Mouse (Mus musculus) ES-E14 (cell line): ENCODE results near the gene Plek2. TPM values are rescaled to one million over a fixed set of nuclear protein-coding genes. Genes with fewer than 3 reads are reported as not detected.

Experiments used
- DNase-seq: peaks from one replicate; pipeline ENCODE4 v3.0.0-alpha.2; 2013; ENCODE audit warnings: low read depth, low spot score
- H3K27ac ChIP-seq: 2 replicates; pipeline ENCODE4 v1.5.1; 2012; ENCODE audit warnings: low read depth, mild to moderate bottlenecking, low read length, moderate library complexity, mixed read lengths; ENCODE audit not compliant: poor library complexity, insufficient read depth, severe bottlenecking
- H3K36me3 ChIP-seq: 2 replicates; pipeline ENCODE4 v1.6.1; 2012; ENCODE audit warnings: mild to moderate bottlenecking, low read length, moderate library complexity, mixed read lengths; ENCODE audit not compliant: control insufficient read depth, poor library complexity, insufficient read depth, severe bottlenecking
- H3K4me1 ChIP-seq, 2 experiments: fragments of 150-350 bp in 1 of 2; sonication (generic) in 1 of 2; 2 replicates each; pipeline ENCODE4 v1.6.1; 2012; ENCODE audit warnings: low read length in 2 of 2, mild to moderate bottlenecking in 1 of 2, mixed read lengths in 1 of 2; ENCODE audit not compliant: control insufficient read depth in 2 of 2, insufficient read depth in 2 of 2, poor library complexity in 1 of 2
- H3K4me3 ChIP-seq, 2 experiments: fragments of 150-350 bp in 1 of 2; sonication (generic) in 1 of 2; 2 replicates each; pipeline ENCODE4 v1.5.1; 2012; ENCODE audit warnings: low read length in 2 of 2, low read depth in 1 of 2, mild to moderate bottlenecking in 1 of 2, mixed read lengths in 1 of 2; ENCODE audit not compliant: insufficient read depth in 1 of 2, poor library complexity in 1 of 2, severe bottlenecking in 1 of 2
- H3K9ac ChIP-seq: 2 replicates; pipeline ENCODE4 v1.6.1; 2012; ENCODE audit warnings: low read depth, mild to moderate bottlenecking, low read length, mixed read lengths; ENCODE audit not compliant: poor library complexity, insufficient read depth, severe bottlenecking
- H3K9me3 ChIP-seq: fragments of 150-350 bp; sonication (generic); 2 replicates; pipeline ENCODE4 v1.6.1; 2012; ENCODE audit warnings: low read depth, mild to moderate bottlenecking, low read length; ENCODE audit not compliant: control insufficient read depth, insufficient read depth
- CHD2 ChIP-seq: IDR thresholded peaks from 2 replicates; pipeline ENCODE4 v1.6.1; 2014; ENCODE audit warnings: mild to moderate bottlenecking, low read depth, low read length, inconsistent platforms
- HCFC1 ChIP-seq: IDR thresholded peaks from 2 replicates; pipeline ENCODE4 v1.6.1; 2012; ENCODE audit warnings: low read length, inconsistent platforms, borderline replicate concordance; ENCODE audit not compliant: insufficient read depth
- MAFK ChIP-seq: IDR thresholded peaks from 2 replicates; pipeline ENCODE4 v1.6.1; 2014; ENCODE audit warnings: mild to moderate bottlenecking, low read depth, low read length, inconsistent platforms; ENCODE audit not compliant: insufficient read depth
- ZC3H11A ChIP-seq: IDR thresholded peaks from 2 replicates; pipeline ENCODE4 v1.6.1; 2012; ENCODE audit warnings: low read depth, mild to moderate bottlenecking, inconsistent platforms, low read length, borderline replicate concordance
- ZNF384 ChIP-seq: IDR thresholded peaks from 2 replicates; pipeline ENCODE4 v1.6.1; 2012; ENCODE audit warnings: low read depth, low read length, inconsistent platforms
- in situ Hi-C, 2 experiments: fragments of 600-800 bp; cut with MboI; formaldehyde crosslinking; loops; one replicate each; pipeline ENCODE4 v1.15.1; 2025; ENCODE audit warnings: low sequenced_read_pairs in 2 of 2, inconsistent platforms in 1 of 2; ENCODE audit not compliant: unreplicated experiment in 2 of 2
- total RNA-seq: library from RNA; depleted of rRNA; stranded (reverse); fragments of 300-350 nt; gene quantifications from 2 replicates; pipeline ENCODE4 v1.2.3, GENCODE M21; 2012; rRNA removed

Plek2 gene
- total RNA-seq, 1 experiment, result 0.98 TPM

DNA sequence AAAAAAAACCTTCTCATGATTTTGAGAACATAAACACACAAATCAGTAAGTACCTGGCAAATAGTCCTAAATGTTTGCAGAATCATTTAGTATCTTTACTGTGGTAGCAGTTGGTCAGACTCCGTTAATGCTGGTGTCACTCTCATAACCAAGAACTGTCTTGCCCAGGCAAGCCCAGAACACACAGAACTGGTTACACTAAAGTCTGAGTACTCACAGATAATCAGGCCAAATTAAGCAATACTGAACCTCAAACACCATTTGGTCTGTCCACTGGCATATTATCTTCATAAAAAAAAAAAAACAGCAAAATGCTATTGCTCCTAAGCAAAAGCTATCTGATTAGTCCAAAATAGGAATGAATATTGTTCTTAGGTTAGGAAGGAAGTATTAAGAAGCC, 64.3 kb downstream of the Plek2 start:
- Histone ChIP-seq H3K27ac (no peak overlapping the region), H3K9me3 (no peaks in the 10 kb centered on the region; the same call in 1 of the 2 replicates), H3K4me3 (no peak overlapping the region), H3K9ac (no peak overlapping the region), H3K4me1 (no peaks in the 10 kb centered on the region), H3K36me3 (peaks cover 14% of the 10 kb centered on the region)
- in situ Hi-C loops, result no loop called here
- DNase-seq, result no peak
- no peak for TF ChIP-seq ZC3H11A
- TF ChIP-seq HCFC1, result no peak
- no peak for TF ChIP-seq ZNF384
- TF ChIP-seq CHD2, result no peak
- TF ChIP-seq MAFK, result no peak

DNA sequence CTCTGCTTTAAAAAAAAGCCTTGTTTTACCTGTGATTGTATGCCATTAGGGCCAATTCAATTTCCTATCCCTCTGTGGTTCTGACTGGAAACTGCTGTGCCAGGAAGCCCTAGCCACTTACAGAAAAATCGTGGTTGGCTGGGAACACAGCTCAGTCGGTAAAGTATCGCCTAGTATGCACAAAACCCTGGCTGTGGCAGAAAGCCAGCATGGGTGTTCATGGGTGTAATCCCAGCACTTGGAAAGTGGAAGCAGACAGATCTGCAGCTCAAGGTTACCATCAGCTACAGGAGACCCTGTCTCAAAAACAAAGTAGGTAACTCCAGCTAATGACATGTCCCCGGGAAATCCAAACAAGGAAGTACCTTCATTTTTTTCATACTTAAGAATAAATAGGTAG, 66.9 kb downstream of the Plek2 start:
- no peaks in the 10 kb centered on the region for H3K4me1 ChIP-seq
- no peak overlapping the region for H3K4me3 ChIP-seq
- H3K27ac ChIP-seq, result no peak overlapping the region; the same call in 1 of the 2 replicates
- no peak overlapping the region for H3K9ac ChIP-seq
- DNase-seq, result no peak
- TF ChIP-seq CHD2 (no peak), ZC3H11A (no peak), MAFK (no peak), ZNF384 (no peak), HCFC1 (no peak)
- H3K36me3 ChIP-seq, result peaks cover 10% of the 10 kb centered on the region
- no peaks in the 10 kb centered on the region for H3K9me3 ChIP-seq
- in situ Hi-C loops, result no loop called here

Other genes with a start within 250 kb of the Plek2 start
- gene Fam71d, start 215.4 kb downstream of the Plek2 start, total RNA-seq, result not detected in 2 replicates
- 15.4 and 19.9 TPM in 2 replicates for gene Mpp5, start 158.1 kb downstream of the Plek2 start, total RNA-seq
- gene Atp6v1d, start 45.3 kb downstream of the Plek2 start, total RNA-seq, result 34.8 and 44.6 TPM in 2 replicates
- gene Eif2s1, start 45.1 kb downstream of the Plek2 start, total RNA-seq, result 113 and 184 TPM in 2 replicates
- gene Tmem229b, start 100.7 kb upstream of the Plek2 start, total RNA-seq, result 6.1 TPM in 2 replicates
- 9.0 and 11.2 TPM in 2 replicates for gene Plekhh1, start 122.2 kb upstream of the Plek2 start, total RNA-seq
- 14.8 and 17.0 TPM in 2 replicates for gene Pigh, start 182.7 kb upstream of the Plek2 start, total RNA-seq
- 4.0 and 5.3 TPM in 2 replicates for gene Arg2, start 223.8 kb upstream of the Plek2 start, total RNA-seq